Mouse (Mus musculus) frontal cortex, postnatal 10 days (tissue): ENCODE results near the gene Gm14862.
"Not testable (repeated sequence)": the region's sequence is repeated elsewhere in the genome, so short reads cannot be mapped to it uniquely, and the experiment has no call there.

Experiments used
- DNase-seq, 2 experiments: peaks; one replicate each; pipeline ENCODE4 v3.0.0; 2022; ENCODE audit warnings: low spot score in 2 of 2, mixed read lengths in 1 of 2

Gene Gm14862

GRCm38 (mm10) chrX:9256766-9257165 is at the start of gene Gm14862:
Gm14862 (minus strand) TSS chrX:9256899.
- no peak for DNase-seq

DNA sequence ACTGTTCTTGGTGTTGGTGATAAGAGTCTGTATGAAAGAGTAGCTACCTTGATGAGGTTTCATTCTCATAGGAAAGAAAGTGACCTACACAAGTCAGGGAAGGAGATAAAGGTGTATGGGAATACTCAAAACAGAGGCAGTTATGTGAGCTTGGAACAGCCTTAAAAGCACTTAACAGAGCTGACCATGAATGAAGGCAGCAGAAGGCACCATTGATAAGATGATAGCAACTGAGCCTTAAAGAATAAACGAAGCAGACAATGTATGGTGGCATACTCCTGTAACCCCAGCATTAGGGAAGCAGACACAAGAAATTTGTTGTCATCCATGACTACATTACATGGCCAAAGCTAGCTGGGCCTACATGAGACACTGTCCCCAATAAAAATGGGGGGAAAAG is 46.8 kb upstream of the Gm14862 start:
- no peak for DNase-seq

- DNase-seq, result no peak
Measured at GRCm38 (mm10) chrX:9302791-9303190, 46.1 kb upstream of the Gm14862 start.

- DNase-seq, result no peak
Measured at GRCm38 (mm10) chrX:9298413-9298864, 41.7 kb upstream of the Gm14862 start.

GRCm38 (mm10) chrX:9293140-9293829 is 36.6 kb upstream of the Gm14862 start:
- DNase-seq, result not testable (repeated sequence)

- not testable (repeated sequence) for DNase-seq
Measured at GRCm38 (mm10) chrX:9283464-9283863, 26.8 kb upstream of the Gm14862 start, which contains the start of gene H2al1m. H2al1m (plus strand) TSS chrX:9283764.

DNA sequence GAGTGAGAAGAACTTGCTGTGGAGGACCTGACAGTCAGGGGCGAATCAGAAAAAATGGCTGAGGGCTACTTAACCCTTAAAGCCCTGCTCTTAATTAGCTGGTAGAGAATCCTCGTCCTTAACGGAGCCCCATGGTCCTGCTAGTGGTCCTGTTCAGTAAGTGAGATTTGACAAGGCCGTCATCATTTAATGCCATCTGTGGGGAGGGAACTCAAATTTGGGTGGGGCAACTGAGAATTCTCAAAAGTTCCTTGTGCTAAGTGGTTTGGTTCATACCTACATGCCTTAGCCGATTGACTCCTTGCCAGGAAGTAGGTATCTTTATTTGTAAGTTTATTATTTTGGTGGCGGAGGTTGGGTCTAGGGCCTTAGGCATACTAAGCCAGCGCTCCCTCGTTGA is 17.6 kb upstream of the Gm14862 start:
- DNase-seq, result no peak

- DNase-seq, result no peak
Measured at GRCm38 (mm10) chrX:9273377-9274002, 16.8 kb upstream of the Gm14862 start.

- DNase-seq, result peak; percentile 9 to 25
Measured at GRCm38 (mm10) chrX:9272460-9273361, 16.0 kb upstream of the Gm14862 start, which contains the start of gene Xk. Xk (plus strand) TSS chrX:9272756.

DNA sequence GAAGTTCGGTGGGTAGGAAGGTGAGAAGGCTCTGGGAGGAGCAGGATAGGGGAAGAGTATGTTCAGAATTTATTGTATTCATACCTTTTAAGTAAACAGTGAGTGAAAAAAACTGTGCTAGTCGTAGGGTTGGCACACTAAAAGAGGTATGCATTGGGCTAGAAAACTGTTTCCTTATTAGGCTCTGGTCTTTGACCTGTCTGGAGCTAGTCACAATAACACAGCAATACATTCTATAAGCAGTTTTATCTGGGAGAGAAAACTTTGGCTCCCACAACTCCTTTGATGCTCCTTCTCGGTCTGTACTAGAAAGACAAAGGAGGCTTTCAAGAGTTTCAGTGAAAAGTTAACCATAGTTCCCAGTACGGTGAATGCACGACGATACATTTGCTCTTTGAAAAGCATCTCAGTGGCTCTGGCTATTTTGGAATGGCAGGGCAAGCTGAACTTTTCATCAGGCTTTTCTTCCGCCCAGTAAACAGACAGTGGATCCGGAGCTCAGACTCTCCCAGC is 15.3 kb upstream of the Gm14862 start:
- no peak for DNase-seq

DNA sequence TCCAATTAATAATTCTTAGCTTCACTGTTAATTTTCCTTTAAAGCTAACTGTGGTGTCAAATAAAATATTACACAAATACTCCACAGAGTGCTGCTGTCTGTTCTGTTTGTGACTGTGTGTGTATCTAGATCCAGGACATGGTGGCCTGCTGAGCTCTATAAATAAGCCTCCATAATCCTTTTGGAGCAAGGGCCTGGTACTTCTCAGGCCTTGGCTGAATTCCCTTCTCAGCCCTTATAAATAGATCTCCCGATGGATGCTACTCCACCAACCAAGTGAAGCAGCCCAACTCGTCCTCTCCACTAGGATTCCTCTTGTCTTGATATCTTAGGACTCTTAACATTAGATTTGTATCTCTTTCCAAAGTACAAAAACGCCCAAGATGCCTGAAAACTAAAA is 14.4 kb upstream of the Gm14862 start:
- no peak for DNase-seq

- DNase-seq, result no peak
Measured at GRCm38 (mm10) chrX:9259267-9259666, 2.6 kb upstream of the Gm14862 start.

- DNase-seq, result no peak
Measured at GRCm38 (mm10) chrX:9257831-9258230, 1.1 kb upstream of the Gm14862 start.

- DNase-seq, result no peak
Measured at GRCm38 (mm10) chrX:9254901-9255300, 1.8 kb downstream of the Gm14862 start.

DNA sequence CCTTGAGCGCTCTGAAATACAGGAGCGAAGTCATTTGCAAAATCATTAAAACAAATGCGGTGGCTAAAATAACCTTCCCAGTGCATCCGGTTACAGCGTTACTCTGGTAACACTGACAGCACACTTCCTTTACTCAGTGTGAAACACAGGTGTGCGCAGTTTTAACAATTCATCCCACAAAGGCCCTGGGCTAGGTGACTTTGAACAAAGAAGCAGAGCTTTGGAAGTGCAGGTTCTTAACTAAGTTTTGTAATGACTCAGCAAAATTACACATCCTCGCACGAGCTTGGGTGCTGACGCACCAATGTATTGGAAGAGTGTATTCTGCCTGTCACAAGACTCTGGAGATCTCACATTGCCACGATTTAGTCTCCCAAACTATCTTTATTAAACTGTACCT is 2.7 kb downstream of the Gm14862 start:
- DNase-seq, result no peak

GRCm38 (mm10) chrX:9248911-9249310 is 7.8 kb downstream of the Gm14862 start:
- DNase-seq, result no peak

DNA sequence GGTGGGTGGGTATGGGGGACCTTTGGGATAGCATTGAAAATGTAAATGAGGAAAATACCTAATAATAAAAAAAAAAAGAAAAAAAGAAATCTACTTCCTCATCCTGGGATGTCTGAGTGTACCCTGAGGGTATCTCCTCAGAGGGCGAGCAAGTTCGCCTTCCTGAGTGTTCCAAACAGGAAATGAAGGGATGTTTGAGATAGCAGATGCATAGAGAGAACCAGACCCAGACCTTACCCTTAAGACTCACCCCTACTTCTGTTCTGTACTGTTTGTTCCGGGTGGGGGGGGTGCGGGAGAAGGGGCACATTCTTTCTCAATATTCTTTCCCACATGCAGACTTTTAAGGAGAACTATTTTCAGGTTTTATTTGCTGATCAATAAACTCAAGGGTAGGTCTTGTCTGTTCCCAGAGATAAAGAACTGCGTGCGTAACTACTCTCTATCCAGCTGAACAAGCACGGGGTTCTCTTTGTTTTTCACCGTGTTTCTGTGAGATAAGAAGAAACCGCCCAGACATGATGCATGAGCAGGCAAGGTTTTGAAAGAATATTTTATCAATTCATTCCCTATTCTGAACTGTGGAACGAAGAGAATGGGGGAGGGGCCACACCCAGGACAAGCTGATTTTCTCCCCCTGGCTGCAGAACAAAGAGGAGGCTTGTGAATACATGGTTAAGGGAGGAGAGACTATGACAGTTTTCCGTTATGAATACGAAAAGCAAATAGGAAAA is 11.9 kb downstream of the Gm14862 start:
- DNase-seq, result no peak

DNA sequence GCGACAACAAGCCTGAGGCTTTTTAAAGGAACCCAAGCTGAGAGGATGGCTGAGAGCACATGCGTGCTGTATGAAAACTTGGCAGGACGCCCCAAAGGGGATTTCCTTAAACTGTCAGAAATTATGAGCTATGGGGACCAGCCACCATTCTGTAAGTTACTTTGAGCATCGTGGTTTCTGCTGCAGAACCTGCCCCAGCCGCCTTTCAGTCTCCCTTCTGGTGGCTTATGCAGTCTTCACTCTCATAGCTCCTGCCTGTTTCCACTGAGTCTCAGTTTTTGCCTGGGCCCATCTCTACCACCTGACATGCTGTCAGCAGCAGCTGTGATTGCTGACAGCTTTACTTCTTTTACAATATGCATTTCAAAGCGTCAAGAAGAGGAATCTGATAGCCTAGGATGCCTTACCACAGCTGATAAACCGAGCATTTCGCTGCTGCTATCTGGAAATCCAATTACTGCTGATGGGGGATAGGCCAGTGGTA is 13.3 kb downstream of the Gm14862 start:
- DNase-seq, result peak in 1 of 2 experiments; percentile 13

- DNase-seq, result no peak
Measured at GRCm38 (mm10) chrX:9240737-9241591, 15.7 kb downstream of the Gm14862 start.

- DNase-seq, result no peak
Measured at GRCm38 (mm10) chrX:9227105-9227504, 29.6 kb downstream of the Gm14862 start.
